Mouse (Mus musculus): Measurements from ENCODE around the gene Ppm1g. TPM values are rescaled to one million over a fixed set of nuclear protein-coding genes. Genes with fewer than 3 reads are reported as not detected.
"Not testable (repeated sequence)": the region's sequence is repeated elsewhere in the genome, so short reads cannot be mapped to it uniquely, and the experiment has no call there.

Gene Ppm1g
- total RNA-seq, 1 experiment from 2014 or later, result 271 TPM

DNA sequence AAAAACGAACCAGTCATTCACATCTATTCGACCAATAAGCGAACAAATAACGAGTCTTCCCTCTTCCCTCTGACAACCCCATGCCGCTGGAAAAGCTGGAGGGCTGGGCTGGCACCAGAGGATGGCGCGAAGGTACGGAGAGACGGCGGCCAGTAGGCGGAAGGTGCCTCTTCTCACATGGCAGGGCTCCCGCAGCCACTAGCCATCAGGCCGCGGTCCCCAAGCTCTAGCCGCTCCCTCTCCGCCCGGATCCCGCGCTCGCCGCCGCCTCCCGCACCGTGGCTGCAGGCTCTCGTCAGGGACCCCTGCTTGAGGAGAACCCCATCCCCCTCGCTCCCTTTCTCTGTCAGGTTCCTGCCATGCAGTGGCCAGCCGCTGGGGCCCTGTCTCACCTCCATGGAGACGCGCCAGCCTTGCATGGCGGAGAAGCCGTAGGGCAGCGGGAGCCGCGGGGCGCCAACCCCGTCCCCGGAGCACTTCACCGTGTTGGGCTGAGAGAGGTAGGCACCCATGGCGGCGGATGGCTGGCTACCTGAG is 508 bp downstream of the Ppm1g start:
- peak; percentile 11 for ATAC-seq (replicated peaks; ENCODE audit: low read depth, poor library complexity, severe bottlenecking)

DNA sequence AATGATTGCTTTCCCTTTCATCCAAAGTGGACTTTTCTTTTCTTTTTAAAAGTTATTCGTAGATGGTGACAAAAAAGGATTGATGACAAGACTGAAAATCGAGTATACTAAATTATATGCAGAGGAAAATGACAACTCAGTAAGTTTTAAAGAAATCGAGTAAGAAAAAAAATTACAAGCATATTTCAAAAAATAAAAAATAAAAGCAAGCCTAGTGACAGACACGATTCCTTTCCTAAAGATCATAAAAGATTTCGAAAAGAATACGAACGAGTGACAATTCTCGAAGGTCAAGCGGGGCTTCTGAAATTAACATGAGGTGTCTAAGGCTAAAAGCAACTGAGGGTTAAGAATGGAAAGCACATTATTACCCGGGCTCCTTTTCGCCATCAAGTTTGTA is 1.0 kb downstream of the Ppm1g start:
- ATAC-seq (replicated peaks; ENCODE audit: low read depth, poor library complexity, severe bottlenecking), result no peak

DNA sequence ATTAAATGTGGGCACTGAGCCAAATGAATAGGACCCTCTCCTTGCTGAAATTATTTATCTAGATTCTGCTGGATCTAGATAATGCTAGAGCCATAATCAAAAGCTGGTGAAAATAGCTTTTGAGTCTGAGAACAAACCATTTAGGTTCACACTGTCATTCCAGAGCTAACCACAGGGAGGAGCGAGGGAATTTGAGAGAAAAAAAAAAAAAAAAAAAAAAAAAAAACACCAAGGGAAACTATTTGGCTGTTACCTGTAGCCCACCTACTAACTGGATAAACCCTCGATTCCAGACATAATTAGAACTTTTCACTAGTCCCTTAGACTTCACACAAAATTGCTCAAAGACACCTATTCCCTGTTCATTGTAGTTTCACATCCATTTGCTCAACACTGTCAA is 1.4 kb downstream of the Ppm1g start:
- 0 out of 2 replicates have a peak, but pooled peaks have one; percentile 23 for ATAC-seq (replicated peaks; ENCODE audit: low read depth, poor library complexity, severe bottlenecking)

DNA sequence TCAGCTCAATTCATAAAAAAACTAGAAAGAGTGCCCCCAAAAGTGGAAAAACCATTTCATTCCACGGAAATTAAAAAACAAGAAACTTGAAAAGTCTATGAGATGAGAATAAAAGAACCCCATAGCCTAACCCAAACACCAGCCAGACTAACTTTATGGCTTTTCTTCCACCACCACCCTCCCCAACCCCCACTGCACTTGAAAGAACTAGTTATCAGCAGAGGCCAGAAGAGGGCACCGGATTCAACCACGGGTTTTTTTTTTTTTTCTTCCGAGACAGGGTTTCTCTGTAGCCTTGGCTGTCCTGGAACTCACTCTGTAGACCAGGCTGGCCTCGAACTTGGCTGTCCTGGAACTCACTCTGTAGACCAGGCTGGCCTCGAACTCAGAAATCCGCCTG is 2.2 kb downstream of the Ppm1g start:
- ATAC-seq (replicated peaks; ENCODE audit: low read depth, poor library complexity, severe bottlenecking), result peak; percentile 36; the same call in 1 of the 2 replicates

DNA sequence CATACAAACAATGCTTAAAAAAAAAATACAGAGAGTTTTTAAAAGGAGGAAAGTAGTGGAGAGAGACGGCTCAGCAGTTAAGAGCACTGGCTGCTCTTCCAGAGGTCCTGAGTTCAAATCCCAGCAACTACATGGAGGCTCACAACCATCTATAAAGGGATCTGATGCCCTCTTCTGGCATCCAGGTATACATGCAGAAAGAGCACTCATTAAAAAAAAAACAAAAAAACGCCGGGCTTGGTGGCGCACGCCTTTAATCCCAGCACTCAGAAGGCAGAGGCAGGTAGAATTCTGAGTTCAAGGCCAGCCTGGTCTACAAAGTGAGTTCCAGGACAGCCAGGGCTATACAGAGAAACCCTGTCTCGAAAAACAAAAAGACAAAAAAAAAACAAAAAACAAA is 3.9 kb downstream of the Ppm1g start:
- ATAC-seq (replicated peaks; ENCODE audit: low read depth, poor library complexity, severe bottlenecking), result not testable (repeated sequence)

DNA sequence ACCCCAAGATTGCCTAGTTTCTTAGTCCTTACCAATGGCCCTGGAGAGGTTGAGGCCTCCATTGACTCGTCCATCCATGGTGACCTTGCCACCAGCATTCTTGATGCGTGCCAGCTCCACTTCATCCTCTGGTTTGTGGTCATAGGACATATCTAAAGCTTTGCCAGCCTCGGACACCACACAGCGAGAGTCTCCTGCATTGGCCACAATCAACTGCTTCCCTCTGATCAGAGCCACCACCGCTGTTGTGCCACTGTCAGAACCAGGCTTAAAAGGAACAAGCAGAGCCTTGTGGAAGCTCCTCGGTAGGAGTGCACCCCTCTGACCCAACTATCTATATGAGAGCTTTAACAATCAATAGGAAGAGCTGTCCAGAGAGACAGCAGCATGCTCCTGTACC is 16.1 kb downstream of the Ppm1g start:
- no peak for ATAC-seq (replicated peaks; ENCODE audit: low read depth, poor library complexity, severe bottlenecking)

DNA sequence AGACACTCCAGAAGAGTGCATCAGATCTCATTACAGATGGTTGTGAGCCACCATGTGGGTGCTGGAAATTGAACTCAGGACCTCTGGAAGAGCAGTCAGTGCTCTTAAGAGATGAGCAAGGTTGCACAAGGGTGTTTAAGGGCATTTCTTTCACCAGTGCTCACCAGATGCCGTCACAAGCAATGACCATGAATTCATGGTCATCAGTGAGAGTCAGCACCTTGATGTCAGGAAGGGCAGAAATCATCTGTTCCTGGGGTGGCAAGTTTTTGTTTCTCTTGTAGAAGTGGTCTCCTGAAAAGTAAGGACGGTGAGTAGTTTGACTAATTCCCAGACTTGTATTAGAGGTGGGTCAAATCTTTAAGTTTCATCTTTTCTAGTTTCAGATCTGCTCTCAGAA is 16.6 kb downstream of the Ppm1g start:
- no peak for ATAC-seq (replicated peaks; ENCODE audit: low read depth, poor library complexity, severe bottlenecking)

DNA sequence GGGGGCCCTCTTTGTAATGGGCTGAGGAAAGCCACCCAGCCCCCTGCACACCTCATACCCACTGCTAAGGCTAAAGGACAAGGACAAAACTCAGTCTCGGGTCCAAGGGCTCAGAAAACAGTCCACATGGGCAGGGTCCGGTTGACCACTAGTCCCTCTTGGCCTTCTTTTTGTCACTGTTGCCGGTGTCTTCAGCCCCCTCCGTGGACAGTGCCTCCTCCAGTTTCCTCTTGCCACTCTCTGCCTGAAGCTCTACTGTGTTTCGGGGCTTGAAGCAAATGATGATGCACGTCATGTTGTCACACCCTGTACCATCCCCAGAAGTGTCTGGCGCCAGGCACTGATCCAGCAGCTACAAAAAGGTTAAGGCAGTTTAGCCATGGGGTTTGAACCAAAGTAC is 17.6 kb downstream of the Ppm1g start:
- ATAC-seq (replicated peaks; ENCODE audit: low read depth, poor library complexity, severe bottlenecking), result no peak

DNA sequence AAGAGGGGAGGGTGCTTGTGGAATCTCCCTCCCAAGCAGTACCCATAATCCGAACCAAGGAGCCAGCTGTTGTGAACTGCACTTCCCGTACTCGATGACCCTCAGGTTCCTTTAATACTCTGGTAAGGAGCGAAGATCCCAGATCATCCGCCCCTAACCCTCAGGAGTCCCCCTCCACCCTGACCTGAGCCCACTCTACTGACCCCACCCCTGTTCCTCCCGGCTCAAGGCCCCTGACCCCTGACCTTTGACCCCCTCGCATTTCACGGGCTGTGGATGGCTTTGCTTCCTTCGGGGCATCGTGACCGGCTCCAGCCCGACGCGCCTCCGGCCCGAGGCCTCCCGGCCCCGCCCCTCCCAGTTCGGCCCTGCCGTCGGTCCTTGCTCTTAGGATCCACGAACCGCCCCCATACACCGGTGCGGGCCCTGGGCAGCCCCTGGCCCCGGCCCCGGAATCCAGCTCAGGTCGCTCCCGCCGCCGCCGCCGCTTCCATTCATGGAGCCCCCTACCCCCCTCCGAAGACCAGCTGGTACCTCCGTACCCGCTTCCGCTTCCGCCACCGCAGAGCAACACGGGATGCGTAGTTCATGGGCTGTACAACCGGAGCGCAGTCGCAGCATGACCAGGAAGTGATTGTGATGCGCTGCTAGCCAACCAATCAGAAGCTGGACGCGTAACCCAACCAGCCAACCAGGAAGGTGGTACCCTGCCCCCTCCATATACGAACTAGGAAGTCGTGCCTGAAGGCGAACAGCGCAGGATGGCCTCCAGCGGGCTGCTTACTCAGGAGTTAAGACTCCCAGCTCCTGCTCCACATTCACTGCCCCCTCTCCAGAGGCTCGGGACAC is 18.5 kb downstream of the Ppm1g start, which contains the start of gene Zfp513:
Gene Zfp513, minus strand, starts transcription at position 562 of the 849 bp plus-strand sequence.
- ATAC-seq (replicated peaks; ENCODE audit: low read depth, poor library complexity, severe bottlenecking), result peak; percentile 98

DNA sequence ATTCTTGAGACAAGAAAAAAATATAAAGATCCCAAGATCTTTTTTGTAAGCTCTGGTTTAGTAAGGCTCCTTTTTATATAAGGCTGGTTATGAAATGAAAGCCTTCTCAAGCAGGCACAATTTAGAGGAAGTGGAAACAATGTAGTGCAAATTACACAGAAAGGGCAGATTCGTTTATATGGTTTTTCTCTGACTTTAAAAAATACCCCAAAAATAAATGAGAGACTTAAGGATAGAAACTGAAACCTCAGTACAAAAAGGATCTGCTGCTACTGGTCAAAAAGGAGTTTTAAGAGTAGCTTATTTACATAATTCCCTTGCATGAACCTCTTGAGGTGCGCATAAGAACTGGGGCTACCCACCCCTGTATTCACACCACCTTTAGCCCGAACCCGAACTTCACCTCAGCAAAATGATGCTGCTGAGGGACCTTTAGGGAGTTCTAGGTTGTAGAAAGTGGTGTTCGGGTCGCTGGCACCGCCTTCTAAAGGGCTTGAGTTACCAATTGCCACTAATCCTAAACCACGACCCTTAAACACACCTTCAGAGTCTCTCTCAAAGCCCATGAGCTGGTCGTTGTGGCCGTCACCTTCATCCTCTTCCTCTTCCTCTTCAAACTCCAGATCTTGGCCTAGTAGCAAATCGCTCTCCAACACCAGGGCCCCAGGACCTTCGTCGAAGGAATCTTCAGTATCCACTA is 19.3 kb downstream of the Ppm1g start:
- ATAC-seq (replicated peaks; ENCODE audit: low read depth, poor library complexity, severe bottlenecking), result no peak

DNA sequence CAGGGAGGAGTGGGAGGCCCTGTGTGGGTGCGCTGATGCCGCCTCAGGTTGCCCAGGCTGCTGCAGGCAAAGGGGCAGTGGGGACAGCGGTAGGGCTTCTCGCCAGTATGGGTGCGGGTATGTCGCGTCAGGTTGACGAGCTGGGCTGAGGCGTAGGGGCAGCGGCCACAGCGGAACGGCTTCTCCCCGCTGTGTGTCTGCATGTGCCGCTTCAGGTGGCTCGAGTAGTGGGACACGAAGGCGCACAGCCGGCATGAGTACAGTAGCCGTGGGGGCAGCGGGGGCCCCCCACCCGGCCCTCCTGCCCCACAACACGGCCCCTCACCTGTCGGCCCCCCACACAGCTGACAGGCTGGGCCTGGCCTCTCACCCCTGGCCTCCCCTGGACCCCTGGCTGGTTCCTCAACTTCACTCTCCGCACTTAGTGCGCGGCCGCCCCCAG is 20.1 kb downstream of the Ppm1g start:
- no peak for ATAC-seq (replicated peaks; ENCODE audit: low read depth, poor library complexity, severe bottlenecking)

DNA sequence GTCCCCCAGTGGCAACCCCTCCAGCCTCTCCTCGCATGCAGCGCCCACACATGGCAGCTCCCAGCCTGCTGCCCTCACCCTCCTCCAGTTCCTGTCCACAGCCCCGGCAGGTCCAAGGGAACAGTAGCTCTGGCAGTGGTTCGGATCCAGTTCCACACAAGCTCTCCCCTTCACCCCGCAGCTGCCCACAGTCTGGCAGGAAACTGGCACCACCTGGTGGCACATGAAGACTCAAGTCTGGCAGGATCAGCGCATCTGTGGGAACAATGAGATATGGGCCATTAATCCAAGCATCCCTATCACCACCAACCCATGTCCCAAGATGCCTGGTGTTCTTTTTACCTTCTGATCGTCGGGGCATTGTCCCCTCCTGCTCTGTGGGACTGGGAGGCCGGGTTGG is 20.6 kb downstream of the Ppm1g start:
- ATAC-seq (replicated peaks; ENCODE audit: low read depth, poor library complexity, severe bottlenecking), result no peak

DNA sequence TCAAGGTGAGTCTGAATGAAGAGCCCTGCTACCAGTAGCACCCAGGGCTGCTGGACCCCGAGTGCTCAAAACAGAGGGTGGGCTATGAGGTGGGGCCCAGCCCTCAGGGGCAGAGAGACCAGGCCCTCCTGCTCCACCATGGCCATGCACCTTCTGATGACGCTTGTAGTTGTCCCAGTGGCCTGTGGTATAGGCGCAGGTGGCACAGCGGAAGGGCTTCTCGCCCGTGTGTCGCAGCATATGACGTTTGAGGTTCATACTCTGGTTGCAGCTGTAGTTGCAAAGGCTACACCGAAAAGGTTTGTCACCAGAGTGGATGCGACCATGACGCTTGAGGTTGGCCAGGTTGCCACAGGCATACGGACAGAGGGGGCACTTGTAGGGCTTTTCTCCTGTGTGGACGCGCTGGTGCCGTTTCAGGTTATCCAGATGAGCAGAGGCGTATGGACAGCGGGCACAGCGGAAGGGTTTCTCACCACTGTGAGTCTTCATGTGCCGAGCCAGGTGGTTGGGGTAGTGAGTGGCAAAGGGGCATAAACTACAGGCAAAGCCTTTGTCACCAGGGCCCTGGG is 21.1 kb downstream of the Ppm1g start:
- no peak for ATAC-seq (replicated peaks; ENCODE audit: low read depth, poor library complexity, severe bottlenecking)

DNA sequence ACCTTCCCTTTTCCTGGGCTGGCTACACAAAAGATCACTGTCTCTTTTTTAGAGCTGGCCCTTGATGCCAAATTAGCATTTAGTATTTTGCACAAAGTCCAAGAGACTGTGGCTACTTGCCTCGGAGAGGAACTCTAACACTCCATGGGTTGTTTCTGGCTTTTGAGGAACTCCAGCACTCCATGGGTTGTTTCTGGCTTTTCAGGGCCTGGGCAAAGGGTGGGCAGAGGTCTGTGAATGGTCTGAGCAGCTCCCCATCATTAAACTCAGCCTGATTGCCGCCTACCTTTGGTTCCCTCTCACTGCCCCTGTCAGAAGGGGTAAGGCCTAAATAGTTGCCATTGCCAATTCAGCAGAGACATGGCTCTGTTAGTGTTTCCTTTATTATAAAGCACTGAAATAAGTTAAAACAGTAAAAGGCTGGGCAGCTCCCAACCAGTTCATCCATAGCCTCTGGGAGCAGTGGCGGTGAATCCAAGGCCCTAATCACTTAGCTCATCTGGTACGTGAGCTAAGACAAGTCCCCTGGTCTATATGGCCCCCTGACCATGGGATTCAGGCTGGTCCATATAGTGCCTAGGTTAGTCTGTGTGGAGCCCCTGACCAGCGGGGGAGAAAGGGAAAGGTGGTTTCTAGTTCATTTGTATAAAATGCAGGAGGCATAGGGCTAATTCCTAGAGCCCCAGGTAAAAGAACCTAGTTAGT is 21.7 kb downstream of the Ppm1g start:
- ATAC-seq (replicated peaks; ENCODE audit: low read depth, poor library complexity, severe bottlenecking), result no peak

DNA sequence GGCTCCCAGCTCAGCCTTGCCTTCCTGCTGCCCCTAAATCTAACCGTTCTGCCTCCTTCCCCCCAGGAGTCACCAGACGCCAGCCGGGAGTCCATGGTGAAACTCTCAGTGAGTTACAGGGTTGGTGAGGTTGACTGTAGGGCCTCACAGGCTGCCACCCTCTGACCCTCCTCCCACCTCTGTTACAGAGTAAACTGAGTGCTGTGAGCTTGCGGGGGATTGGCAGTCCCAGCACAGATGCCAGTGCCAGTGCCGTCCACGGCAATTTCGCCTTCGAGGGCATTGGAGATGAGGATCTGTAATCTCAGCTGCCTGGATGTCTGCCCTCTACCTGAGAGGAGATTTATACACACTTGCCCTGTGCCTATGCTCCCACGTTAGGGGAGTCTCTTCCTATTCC is 22.3 kb downstream of the Ppm1g start:
- ATAC-seq (replicated peaks; ENCODE audit: low read depth, poor library complexity, severe bottlenecking), result no peak

DNA sequence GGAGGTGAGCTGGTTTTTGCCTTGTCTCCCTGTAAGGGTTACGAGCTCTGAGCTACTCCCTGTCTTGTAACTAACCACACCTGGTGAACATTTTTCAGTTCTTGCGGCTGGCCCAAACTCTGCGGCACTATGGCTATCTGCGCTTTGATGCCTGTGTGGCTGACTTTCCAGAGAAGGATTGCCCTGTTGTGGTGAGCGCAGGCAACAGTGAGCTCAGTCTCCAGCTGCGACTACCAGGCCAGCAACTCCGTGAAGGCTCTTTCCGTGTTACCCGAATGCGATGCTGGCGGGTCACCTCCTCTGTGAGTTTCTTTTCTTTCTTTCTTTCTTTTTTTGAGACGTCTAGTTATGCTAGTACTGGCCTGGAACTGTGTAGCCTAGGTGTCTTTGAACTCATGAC is 23.4 kb downstream of the Ppm1g start:
- no peak for ATAC-seq (replicated peaks; ENCODE audit: low read depth, poor library complexity, severe bottlenecking)

DNA sequence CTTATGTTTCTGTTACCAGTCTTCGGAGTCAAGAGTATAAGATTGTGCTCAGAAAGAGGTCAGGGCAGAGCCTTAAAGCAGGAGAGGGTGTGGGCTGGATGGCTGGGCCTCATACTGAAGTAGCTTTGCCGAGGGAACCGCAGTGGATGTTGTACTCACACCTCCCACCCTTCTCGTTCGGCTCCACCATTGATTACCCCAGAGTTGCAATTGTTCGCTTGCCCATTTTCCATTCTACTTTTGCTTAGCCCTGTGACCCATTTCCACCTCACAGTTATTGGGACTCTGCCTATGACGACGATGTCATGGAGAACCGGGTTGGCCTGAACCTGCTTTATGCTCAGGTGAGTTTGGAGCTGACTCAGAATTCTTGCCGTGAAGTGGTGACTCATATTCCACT is 24.3 kb downstream of the Ppm1g start:
- no peak for ATAC-seq (replicated peaks; ENCODE audit: low read depth, poor library complexity, severe bottlenecking)

DNA sequence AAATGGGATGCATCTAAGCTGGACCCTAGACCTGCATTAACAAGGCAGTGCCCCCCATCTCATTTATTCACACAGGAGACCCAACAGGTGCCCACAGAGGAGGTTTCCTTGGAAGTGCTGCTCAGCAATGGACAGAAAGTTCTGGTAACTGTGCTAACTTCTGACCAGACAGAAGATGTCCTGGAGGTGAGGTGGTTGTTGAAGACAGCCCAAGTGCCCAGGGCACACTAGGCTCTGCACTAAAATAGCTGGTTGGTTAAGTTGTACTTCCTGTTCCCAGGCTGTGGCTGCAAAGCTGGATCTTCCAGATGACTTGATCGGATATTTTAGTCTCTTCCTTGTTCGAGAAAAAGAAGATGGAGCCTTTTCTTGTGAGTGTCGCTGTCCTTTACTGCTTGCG is 24.8 kb downstream of the Ppm1g start:
- no peak for ATAC-seq (replicated peaks; ENCODE audit: low read depth, poor library complexity, severe bottlenecking)

DNA sequence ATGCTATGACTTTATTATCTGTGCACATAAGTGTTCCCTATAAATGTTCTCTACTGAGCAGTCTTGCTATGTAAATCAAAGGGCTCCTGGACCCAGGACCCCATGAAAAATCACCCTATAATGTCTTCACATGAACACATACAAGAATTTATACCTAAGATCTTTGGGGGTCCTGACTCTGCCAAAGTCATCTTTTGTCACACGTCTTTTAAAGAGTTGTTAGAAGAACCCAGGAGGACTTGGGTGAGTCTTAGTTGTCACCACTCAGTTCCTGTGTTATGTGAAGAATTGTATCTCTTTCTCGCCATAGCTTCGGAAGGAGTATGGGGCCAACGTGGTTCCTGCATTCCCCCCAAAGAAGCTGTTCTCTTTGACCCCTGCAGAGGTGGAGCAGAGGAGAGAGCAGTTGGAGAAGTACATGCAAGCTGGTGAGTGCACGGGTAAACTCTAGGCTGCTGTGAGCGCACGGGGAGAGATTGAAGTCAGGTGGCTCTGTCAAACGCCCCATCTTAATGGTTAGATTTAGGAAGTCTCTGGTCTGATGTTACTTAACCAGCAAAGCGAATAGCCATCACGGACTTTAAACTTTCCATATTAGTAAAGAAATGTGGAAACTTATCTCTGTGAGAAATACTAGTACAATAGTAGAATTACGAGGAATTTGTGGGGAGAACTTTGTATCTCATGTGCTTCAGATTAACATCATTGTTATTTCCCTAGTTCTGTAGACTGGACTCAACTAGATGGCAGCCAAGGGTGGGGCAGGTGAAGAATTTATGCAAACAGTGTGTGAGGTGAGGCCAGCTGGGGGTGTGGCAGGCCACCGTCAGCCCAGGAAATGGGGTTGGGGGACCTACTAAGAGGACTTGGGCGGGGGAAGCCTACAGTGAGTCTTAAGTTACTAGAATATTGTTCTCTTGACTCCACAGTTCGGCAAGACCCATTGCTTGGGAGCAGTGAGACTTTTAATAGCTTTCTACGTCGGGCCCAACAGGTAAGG is 25.7 kb downstream of the Ppm1g start:
- no peak for ATAC-seq (replicated peaks; ENCODE audit: low read depth, poor library complexity, severe bottlenecking)
